24 mouse cellular contexts compared by ENCODE assay signal in the genomic region with DNA sequence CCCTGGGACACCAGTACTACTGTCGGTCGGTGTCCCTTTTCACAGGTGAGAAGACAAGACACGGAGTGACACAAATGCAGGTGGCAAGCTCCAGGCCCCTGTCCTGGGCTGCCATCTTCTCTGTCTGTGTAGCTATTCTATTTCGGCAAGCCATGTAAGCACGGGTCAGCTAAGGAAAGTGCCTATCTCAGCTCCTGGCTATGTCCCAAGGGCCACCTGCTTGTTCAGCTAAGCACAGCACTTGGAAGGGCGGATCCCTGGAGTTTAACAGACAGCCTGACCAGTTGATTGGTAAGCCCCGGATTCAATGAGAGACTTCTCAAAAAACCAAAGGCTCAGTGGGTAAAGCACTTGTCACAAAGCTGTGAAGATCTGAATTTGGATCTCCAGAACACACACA.
A peak's percentile ranks its signal among the peaks of the same experiment; 100 is the strongest.
DNase-seq lines count a peak whose midpoint lies in the region; ATAC-seq lines count a peak whose summit lies in the region.
"Had no signal": no experiment of that assay in that cellular context is flagged by ENCODE, and none has a peak within 500 bp of the region (broad histone marks: within the 10 kb centered on the region; RNA-seq: fewer than 3 reads in every experiment).

No protein-coding gene starts in this region.

- H3K9me3 ChIP-seq in kidney, embryonic 14.5 days (ENCODE audit: control insufficient read depth, low read length), result no peaks in the 10 kb centered on the region
- H3K9me3 ChIP-seq: embryonic facial prominence, embryonic 13.5 days; heart, embryonic 13.5 days; hindbrain, embryonic 12.5 days had no signal

- peak; percentile 59 for DNase-seq in gastrocnemius, adult 8-10 months (ENCODE audit: low spot score in 2 of 2)
- DNase-seq in gastrocnemius, postnatal 36 days, result no peak
- DNase-seq in kidney, adult 18-20 months, result peak; percentile 20
- DNase-seq in heart, postnatal 14 days, result peak; percentile 34 to 66
- DNase-seq in kidney, postnatal 4 days, result peak; percentile 16 to 36
- DNase-seq in B cell, adult 2 months, result no peak
- DNase-seq: adrenal gland, postnatal 14 days; cerebellum, adult 11 months; layer of hippocampus, adult 9-11 months; left cerebral cortex, postnatal 4 days; liver; lung, adult 18-20 months; lung, postnatal 14 days; midbrain, embryonic 14.5 days; right cerebral cortex, postnatal 25 days; thymus, postnatal 14 days had no signal

- peaks cover 8% of the 10 kb centered on the region for H3K27me3 ChIP-seq in kidney, embryonic 14.5 days (ENCODE audit: control insufficient read depth, insufficient read depth, low read length)

- no peak overlapping the region for H3K27ac ChIP-seq in kidney, embryonic 14.5 days (ENCODE audit: low read depth, low read length)
- H3K27ac ChIP-seq: embryonic facial prominence, embryonic 13.5 days; heart, embryonic 13.5 days; hindbrain, embryonic 12.5 days; kidney, postnatal 0 days; left cerebral cortex, adult 2 months had no signal

- ATAC-seq in kidney, embryonic 14.5 days (ENCODE audit: low FRiP score, low TSS enrichment), result no peak
- ATAC-seq: forebrain, embryonic 14.5 days had no signal

- H3K4me2 ChIP-seq in kidney, embryonic 14.5 days (replicated peaks; ENCODE audit: low read depth, low read length), result no peak overlapping the region
- H3K4me2 ChIP-seq: embryonic facial prominence, embryonic 13.5 days; heart, embryonic 13.5 days; hindbrain, embryonic 12.5 days had no signal

- H3K4me3 ChIP-seq in kidney, embryonic 14.5 days (ENCODE audit: low read length), result no peak overlapping the region
- H3K4me3 ChIP-seq: embryonic facial prominence, embryonic 13.5 days; heart, embryonic 13.5 days; hindbrain, embryonic 12.5 days; left cerebral cortex, adult 2 months; myocyte had no signal

- no peaks in the 10 kb centered on the region for H3K36me3 ChIP-seq in kidney, embryonic 14.5 days (ENCODE audit: control insufficient read depth, insufficient read depth, low read length)
- H3K36me3 ChIP-seq: embryonic facial prominence, embryonic 13.5 days; heart, embryonic 13.5 days; hindbrain, embryonic 12.5 days had no signal

- H3K4me1 ChIP-seq in kidney, embryonic 14.5 days (ENCODE audit: control insufficient read depth, insufficient read depth, low read length), result no peaks in the 10 kb centered on the region

- 90% methylated on average over 7 of the region's 7 CpGs for WGBS in kidney, embryonic 14.5 days

- intact Hi-C loops in gastrocnemius, postnatal 36 days (cut with DNase I), result no loop called here
- intact Hi-C loops in heart, postnatal 14 days (cut with DNase I), result no loop called here

- H3K9ac ChIP-seq in kidney, embryonic 14.5 days (ENCODE audit: low read depth, low read length), result no peak overlapping the region
- H3K9ac ChIP-seq: embryonic facial prominence, embryonic 13.5 days; heart, embryonic 13.5 days; hindbrain, embryonic 12.5 days had no signal

Comparison
In these comparisons a context has a peak if more than half of its experiments do, and no peak if none do; other contexts are left out.
1. DNase-seq: peak in gastrocnemius, adult 8-10 months (2 of 2), kidney, adult 18-20 months (single experiment), heart, postnatal 14 days (2 of 2) and kidney, postnatal 4 days (2 of 2); none in gastrocnemius, postnatal 36 days (0 of 2) and B cell, adult 2 months (0 of 2).